Mouse (Mus musculus): Measurements from ENCODE around the gene Rnf167. TPM values are rescaled to one million over a fixed set of nuclear protein-coding genes. Genes with fewer than 3 reads are reported as not detected.

The Rnf167 gene
- total and polyA plus RNA-seq, 3 experiments: 50.8 to 65.0 (median 58.7) TPM

DNA sequence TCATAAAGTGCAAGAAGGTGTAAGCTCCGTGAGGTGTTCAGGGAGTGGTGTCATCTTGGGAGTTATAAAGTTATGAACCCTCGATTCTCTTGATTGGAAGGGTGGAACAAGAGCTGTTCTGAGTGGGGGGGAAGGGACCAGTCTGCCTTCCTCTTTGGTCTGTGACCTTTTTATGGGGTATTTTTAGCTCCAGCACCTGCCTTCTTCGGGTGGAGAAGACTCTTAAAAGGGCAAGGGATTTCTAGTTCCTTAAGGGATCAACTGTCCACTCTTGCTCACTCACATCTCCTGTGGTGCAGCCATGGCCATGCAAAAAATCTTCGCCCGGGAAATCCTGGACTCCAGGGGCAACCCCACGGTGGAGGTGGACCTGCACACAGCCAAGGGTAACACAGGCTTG is 10.5 kb downstream of the Rnf167 start:
- Histone ChIP-seq H3K4me3 (peak overlapping the region; percentile 47), H3K9ac (ENCODE audit: low read depth, low read length) (peak overlapping the region; percentile 13), H3K4me1 (ENCODE audit: control insufficient read depth, insufficient read depth, low read length) (no peaks in the 10 kb centered on the region), H3K27ac (peak overlapping the region; percentile 99), H3K79me2 (replicated peaks; ENCODE audit: control insufficient read depth, insufficient read depth, low read length) (peaks cover 4% of the 10 kb centered on the region), H3K36me3 (ENCODE audit: control insufficient read depth, insufficient read depth, low read length) (peaks cover 12% of the 10 kb centered on the region), H3K27me3 (ENCODE audit: control insufficient read depth, insufficient read depth, low read length) (no peaks in the 10 kb centered on the region)
- intact Hi-C loops (cut with DNase I): no loop called here
- WGBS: 42% methylated on average over 6 of the region's 6 CpGs
- peak; percentile 15 to 16 for DNase-seq
- TF ChIP-seq EP300 (IDR thresholded peaks at IDR 0.05; ENCODE audit: insufficient read depth, low read depth, low read length) (no peak), CTCF (IDR thresholded peaks at IDR 0.05) (no peak), POLR2A (IDR thresholded peaks at IDR 0.05; ENCODE audit: insufficient read depth, low read depth, low read length) (no peak)

DNA sequence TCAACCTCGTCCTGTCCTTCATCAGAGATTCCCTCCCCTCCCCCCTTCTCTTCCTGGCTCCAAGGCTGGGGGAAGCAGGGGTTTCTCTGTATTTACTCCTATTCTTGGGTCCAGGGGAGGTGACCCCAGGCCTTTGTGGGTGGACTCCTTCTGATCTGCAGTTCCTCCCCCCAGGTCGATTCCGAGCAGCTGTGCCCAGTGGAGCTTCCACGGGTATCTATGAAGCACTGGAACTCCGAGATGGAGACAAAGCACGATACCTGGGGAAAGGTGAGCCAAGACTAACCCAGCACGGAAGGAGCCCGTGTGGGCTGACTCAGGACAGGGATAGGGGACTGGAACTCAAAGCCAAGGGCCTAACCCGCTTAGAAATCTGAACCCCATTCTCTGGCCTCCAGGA is 11.0 kb downstream of the Rnf167 start:
- no peak for DNase-seq
- Histone ChIP-seq H3K9ac (ENCODE audit: low read depth, low read length) (peak overlapping the region; percentile 13), H3K4me3 (peak overlapping the region; percentile 47), H3K27ac (peak overlapping the region; percentile 99), H3K4me1 (ENCODE audit: control insufficient read depth, insufficient read depth, low read length) (no peaks in the 10 kb centered on the region), H3K36me3 (ENCODE audit: control insufficient read depth, insufficient read depth, low read length) (peaks cover 13% of the 10 kb centered on the region), H3K79me2 (replicated peaks; ENCODE audit: control insufficient read depth, insufficient read depth, low read length) (peaks cover 4% of the 10 kb centered on the region), H3K27me3 (ENCODE audit: control insufficient read depth, insufficient read depth, low read length) (no peaks in the 10 kb centered on the region)
- no peak for TF ChIP-seq EP300 (IDR thresholded peaks at IDR 0.05; ENCODE audit: insufficient read depth, low read depth, low read length)
- TF ChIP-seq CTCF (IDR thresholded peaks at IDR 0.05): no peak
- TF ChIP-seq POLR2A (IDR thresholded peaks at IDR 0.05; ENCODE audit: insufficient read depth, low read depth, low read length): no peak
- intact Hi-C loops (cut with DNase I): no loop called here
- 52% methylated on average over 9 of the region's 9 CpGs for WGBS

- Histone ChIP-seq H3K36me3 (ENCODE audit: control insufficient read depth, insufficient read depth, low read length) (peaks cover 12% of the 10 kb centered on the region), H3K4me1 (ENCODE audit: control insufficient read depth, insufficient read depth, low read length) (no peaks in the 10 kb centered on the region), H3K27ac (peak overlapping the region; percentile 99), H3K79me2 (replicated peaks; ENCODE audit: control insufficient read depth, insufficient read depth, low read length) (peaks cover 4% of the 10 kb centered on the region), H3K4me3 (peak overlapping the region; percentile 47), H3K27me3 (ENCODE audit: control insufficient read depth, insufficient read depth, low read length) (no peaks in the 10 kb centered on the region), H3K9ac (ENCODE audit: low read depth, low read length) (peak overlapping the region; percentile 13)
- intact Hi-C loops (cut with DNase I): no loop called here
- 56% methylated on average over 5 of the region's 5 CpGs for WGBS
- TF ChIP-seq CTCF (IDR thresholded peaks at IDR 0.05) (no peak), POLR2A (IDR thresholded peaks at IDR 0.05; ENCODE audit: insufficient read depth, low read depth, low read length) (no peak), EP300 (IDR thresholded peaks at IDR 0.05; ENCODE audit: insufficient read depth, low read depth, low read length) (no peak)
- no peak for DNase-seq
These were observed 11.5 kb downstream of the Rnf167 start for GRCm38 (mm10) chr11:70658521-70658920.

GRCm38 (mm10) chr11:70658942-70659341 is 11.9 kb downstream of the Rnf167 start:
- Histone ChIP-seq H3K79me2 (replicated peaks; ENCODE audit: control insufficient read depth, insufficient read depth, low read length) (peaks cover 4% of the 10 kb centered on the region), H3K36me3 (ENCODE audit: control insufficient read depth, insufficient read depth, low read length) (peaks cover 12% of the 10 kb centered on the region), H3K4me1 (ENCODE audit: control insufficient read depth, insufficient read depth, low read length) (no peaks in the 10 kb centered on the region), H3K27ac (peak overlapping the region; percentile 99; the same call in 1 of the 2 replicates), H3K27me3 (ENCODE audit: control insufficient read depth, insufficient read depth, low read length) (no peaks in the 10 kb centered on the region), H3K4me3 (peak overlapping the region; percentile 47; the same call in 1 of the 2 replicates), H3K9ac (ENCODE audit: low read depth, low read length) (peak overlapping the region; percentile 38; the same call in 1 of the 2 replicates)
- intact Hi-C loops (cut with DNase I): no loop called here
- TF ChIP-seq EP300 (IDR thresholded peaks at IDR 0.05; ENCODE audit: insufficient read depth, low read depth, low read length) (no peak), POLR2A (IDR thresholded peaks at IDR 0.05; ENCODE audit: insufficient read depth, low read depth, low read length) (no peak), CTCF (IDR thresholded peaks at IDR 0.05) (no peak)
- WGBS: 58% methylated on average over 8 of the region's 8 CpGs
- DNase-seq: no peak

DNA sequence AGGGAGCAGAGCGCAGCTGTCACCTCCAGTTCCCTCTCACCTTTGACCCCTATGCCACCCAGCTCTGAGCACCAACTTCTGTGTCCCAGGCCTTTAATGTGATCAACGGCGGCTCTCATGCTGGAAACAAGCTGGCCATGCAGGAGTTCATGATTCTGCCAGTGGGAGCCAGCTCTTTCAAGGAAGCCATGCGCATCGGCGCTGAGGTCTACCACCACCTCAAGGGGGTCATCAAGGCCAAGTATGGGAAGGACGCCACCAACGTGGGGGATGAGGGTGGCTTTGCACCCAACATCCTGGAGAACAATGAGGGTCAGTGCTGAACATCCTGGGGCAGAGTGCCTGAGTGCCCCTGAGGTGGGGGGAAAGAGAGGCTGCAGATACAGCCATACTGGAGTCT is 13.5 kb downstream of the Rnf167 start:
- intact Hi-C loops (cut with DNase I): no loop called here
- Histone ChIP-seq H3K4me1 (ENCODE audit: control insufficient read depth, insufficient read depth, low read length) (no peaks in the 10 kb centered on the region), H3K79me2 (replicated peaks; ENCODE audit: control insufficient read depth, insufficient read depth, low read length) (no peaks in the 10 kb centered on the region), H3K36me3 (ENCODE audit: control insufficient read depth, insufficient read depth, low read length) (peaks cover 16% of the 10 kb centered on the region), H3K9ac (ENCODE audit: low read depth, low read length) (peak overlapping the region; percentile 23), H3K27me3 (ENCODE audit: control insufficient read depth, insufficient read depth, low read length) (no peaks in the 10 kb centered on the region), H3K4me3 (no peak overlapping the region), H3K27ac (no peak overlapping the region; the same call in 1 of the 2 replicates)
- WGBS: 62% methylated on average over 8 of the region's 8 CpGs
- DNase-seq: no peak
- TF ChIP-seq POLR2A (IDR thresholded peaks at IDR 0.05; ENCODE audit: insufficient read depth, low read depth, low read length): no peak
- TF ChIP-seq EP300 (IDR thresholded peaks at IDR 0.05; ENCODE audit: insufficient read depth, low read depth, low read length): no peak
- no peak for TF ChIP-seq CTCF (IDR thresholded peaks at IDR 0.05)

DNA sequence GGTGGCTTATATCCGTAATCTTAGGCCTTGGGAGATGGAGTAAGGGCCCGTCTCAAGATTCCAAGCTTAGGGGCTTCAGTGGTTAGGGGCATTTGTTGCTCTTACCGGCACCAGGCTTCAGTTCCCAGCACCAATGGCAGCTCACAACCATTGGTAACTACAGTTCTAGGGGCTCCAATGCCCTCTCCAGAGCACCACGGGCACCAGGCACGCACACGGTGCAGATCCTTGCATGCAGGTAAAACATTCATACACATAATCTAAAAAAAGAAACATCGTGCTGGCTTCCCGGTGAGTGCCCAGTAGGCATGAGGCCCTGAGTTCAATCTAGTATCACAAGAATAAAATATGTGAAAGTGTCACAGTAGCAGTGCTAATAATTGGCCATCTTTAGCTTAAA is 16.1 kb downstream of the Rnf167 start:
- Histone ChIP-seq H3K79me2 (replicated peaks; ENCODE audit: control insufficient read depth, insufficient read depth, low read length) (no peaks in the 10 kb centered on the region), H3K27me3 (ENCODE audit: control insufficient read depth, insufficient read depth, low read length) (no peaks in the 10 kb centered on the region), H3K9ac (ENCODE audit: low read depth, low read length) (no peak overlapping the region), H3K36me3 (ENCODE audit: control insufficient read depth, insufficient read depth, low read length) (peaks cover 16% of the 10 kb centered on the region), H3K4me3 (no peak overlapping the region), H3K27ac (peak overlapping the region; percentile 51), H3K4me1 (ENCODE audit: control insufficient read depth, insufficient read depth, low read length) (peaks cover 2% of the 10 kb centered on the region)
- TF ChIP-seq CTCF (IDR thresholded peaks at IDR 0.05) (no peak), POLR2A (IDR thresholded peaks at IDR 0.05; ENCODE audit: insufficient read depth, low read depth, low read length) (peak; percentile 43), EP300 (IDR thresholded peaks at IDR 0.05; ENCODE audit: insufficient read depth, low read depth, low read length) (0 out of 2 replicates have a peak, but pooled peaks have one; percentile 41)
- WGBS: 75% methylated on average over 8 of the region's 8 CpGs
- DNase-seq: no peak
- intact Hi-C loops (cut with DNase I): no loop called here
